Mouse (Mus musculus) brain, embryonic 14.5 days (tissue): ENCODE results near the gene Chrnb4.

Experiments
- CTCF ChIP-seq: fragments of 200-500 bp; IDR thresholded peaks from 2 replicates; pipeline ENCODE4 v1.5.1; 2012; ENCODE audit warnings: inconsistent platforms, mild to moderate bottlenecking, moderate library complexity, borderline replicate concordance; ENCODE audit not compliant: insufficient read depth, insufficient read length; ENCODE audit errors: extremely low read depth
- POLR2A ChIP-seq: fragments of 200-500 bp; IDR thresholded peaks from 2 replicates; pipeline ENCODE4 v1.6.1; 2012; ENCODE audit warnings: mild to moderate bottlenecking, inconsistent platforms, borderline replicate concordance; ENCODE audit not compliant: poor library complexity, insufficient read depth, insufficient read length, severe bottlenecking; ENCODE audit errors: extremely low read depth

DNA sequence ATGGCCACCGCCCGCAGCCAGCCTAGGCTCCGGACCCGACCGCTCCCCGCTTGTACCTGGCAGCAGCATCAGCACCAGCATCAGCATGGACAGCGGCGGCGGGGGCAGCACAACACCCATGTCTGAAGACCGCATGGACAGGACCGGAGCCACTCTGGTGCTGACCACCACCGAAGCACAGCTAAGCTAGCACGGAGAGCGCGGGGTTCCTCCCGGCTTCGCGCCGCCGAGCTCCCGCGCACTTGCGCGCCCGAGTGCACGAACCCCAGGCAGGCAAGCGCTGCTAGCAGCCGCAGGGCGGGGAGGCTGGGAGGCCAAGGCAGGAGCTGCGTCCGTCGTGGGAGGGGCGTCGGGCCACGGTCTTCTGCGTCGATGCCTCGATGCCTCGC, 22.3 kb downstream of the Chrnb4 start, which contains the start of gene Chrna3:
- TF ChIP-seq CTCF (no peak), POLR2A (0 out of 2 replicates have a peak, but pooled peaks have one; percentile 15)
